Mouse (Mus musculus) heart, postnatal 36 days (tissue): ENCODE results near the gene Usp6nl. TPM values are rescaled to one million over a fixed set of nuclear protein-coding genes. Genes with fewer than 3 reads are reported as not detected.

Experiments used
- DNase-seq, 2 experiments: peaks; one replicate each; pipeline ENCODE4 v3.0.0; 2021 to 2022
- intact Hi-C: fragments of 180-260 bp; cut with DNase I; formaldehyde crosslinking; loops from one replicate; pipeline ENCODE4 v1.15.1; 2025
- total RNA-seq, 2 experiments: library from RNA; stranded (reverse); gene quantifications; 2 replicates each; pipeline ENCODE4 v1.2.3; 2021

The Usp6nl gene
- total RNA-seq, 2 experiments from 2014 or later = 5.5 to 6.5 TPM

DNA sequence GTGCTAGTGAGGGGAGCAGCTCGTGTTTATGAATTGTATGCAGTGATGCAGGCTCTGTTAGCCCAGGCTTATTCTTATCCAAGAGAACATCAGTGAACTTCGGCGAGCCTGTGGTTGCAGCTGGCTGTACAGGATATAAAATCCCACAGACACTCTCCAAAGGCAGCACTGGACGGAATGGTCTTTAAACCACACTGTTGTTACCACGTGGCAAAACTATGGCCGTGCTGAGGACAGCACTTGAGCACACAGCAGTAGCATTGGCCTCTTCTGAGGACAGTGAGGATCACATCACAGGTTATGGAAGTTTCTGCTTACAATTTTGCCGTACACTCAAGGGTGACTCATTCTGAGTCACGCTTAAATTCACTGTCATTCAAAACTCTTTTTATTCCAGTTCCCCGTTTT is 44.1 kb downstream of the Usp6nl start:
- DNase-seq = no peak
- intact Hi-C loops = no loop called here

DNA sequence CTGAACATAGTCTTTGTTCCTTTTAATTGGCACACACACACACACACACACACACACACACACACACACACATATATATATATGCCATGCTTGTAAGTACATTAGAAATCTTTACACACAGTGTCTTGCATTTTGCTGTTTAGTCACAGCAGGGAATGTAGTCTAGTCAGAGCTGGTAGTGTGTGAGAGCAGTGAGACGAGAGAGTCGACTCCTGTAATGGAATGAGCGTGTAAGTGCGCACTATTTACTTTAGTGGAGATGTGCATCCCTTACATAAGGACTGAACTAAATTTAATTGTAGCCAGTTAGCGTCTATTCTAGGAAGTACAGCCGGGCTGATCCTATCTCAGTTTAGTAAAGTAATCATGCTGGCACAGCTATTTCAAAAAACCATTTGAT is 44.5 kb downstream of the Usp6nl start:
- intact Hi-C loops = no loop called here
- DNase-seq = no peak

DNA sequence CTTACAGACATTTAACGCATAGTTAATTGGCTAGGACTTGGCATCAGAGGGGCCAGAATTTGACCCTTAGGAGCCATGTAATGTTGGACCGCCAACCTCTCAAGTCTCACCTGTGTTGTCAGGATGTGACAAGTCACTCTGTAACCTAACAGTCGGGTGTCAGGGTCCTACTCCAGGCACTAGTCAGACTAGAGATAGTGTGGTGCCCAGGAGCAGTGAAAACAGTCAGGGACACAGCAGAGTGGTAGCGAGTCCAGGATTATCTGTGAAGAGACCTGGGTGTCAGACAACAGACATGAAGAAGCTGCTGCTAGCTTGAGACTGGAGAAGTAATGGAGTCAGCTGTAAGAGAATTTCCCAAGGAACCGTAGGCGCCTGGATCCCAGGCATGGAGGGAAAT is 45.0 kb downstream of the Usp6nl start:
- DNase-seq = no peak
- intact Hi-C loops = no loop called here

DNA sequence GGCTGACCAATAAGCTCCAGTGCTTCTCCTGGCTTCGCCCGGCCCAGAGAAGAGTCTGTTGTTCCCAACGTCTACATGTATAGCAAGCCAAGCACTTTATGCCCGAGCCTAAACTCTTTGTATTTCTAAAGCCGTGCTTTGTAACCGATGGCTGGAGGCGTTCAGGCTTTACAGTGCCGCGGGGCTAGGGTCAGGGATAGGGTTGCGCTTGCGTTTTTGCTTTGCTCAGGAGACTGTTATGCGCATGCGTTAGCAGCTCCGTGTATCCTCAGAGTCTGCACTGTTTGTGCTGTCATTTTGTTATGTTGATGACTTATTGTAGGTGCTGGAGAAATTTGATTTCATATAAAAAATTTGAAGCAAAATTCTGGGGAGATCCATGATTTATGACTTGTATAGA is 51.7 kb downstream of the Usp6nl start:
- intact Hi-C loops = no loop called here
- no peak for DNase-seq

DNA sequence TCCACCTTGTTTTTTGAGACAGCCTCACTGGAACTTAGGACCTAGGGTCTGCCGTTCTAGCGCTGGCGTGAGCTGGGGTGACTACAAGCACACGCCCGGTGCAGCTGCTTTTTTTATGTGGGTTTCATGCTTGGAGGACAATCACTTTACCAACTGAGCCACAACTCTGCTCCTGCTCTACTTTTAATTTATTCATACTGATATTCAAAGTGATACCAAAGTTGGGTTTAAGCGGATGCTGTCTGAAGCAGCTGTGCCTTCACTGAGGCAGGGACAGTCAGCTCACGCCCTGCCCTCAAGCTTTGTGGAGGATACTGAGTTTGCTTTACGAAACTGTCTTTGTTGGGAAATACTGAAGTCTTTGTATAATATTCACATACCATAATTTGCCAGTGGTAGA is 53.6 kb downstream of the Usp6nl start:
- no peak for DNase-seq
- intact Hi-C loops = no loop called here

DNA sequence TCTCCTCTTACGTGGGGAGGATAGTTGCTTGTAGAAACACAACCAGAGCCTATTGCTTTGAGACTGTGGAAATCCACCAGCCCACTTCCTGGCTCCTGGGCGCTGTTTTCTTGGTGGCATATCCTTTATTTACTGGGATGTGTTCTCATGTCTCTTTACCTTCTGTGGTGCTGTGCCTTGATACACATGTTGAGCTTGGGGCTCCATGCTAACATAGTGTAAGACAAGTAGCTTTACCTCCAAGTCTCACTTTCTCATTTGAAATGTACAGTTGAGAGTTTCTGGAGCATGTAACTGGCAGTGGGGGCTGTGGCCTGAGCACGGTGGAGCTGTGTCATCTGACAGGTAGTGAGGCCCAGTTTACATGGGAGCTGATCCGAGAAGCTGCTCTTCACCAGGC is 54.5 kb downstream of the Usp6nl start:
- intact Hi-C loops = no loop called here
- no peak for DNase-seq

DNA sequence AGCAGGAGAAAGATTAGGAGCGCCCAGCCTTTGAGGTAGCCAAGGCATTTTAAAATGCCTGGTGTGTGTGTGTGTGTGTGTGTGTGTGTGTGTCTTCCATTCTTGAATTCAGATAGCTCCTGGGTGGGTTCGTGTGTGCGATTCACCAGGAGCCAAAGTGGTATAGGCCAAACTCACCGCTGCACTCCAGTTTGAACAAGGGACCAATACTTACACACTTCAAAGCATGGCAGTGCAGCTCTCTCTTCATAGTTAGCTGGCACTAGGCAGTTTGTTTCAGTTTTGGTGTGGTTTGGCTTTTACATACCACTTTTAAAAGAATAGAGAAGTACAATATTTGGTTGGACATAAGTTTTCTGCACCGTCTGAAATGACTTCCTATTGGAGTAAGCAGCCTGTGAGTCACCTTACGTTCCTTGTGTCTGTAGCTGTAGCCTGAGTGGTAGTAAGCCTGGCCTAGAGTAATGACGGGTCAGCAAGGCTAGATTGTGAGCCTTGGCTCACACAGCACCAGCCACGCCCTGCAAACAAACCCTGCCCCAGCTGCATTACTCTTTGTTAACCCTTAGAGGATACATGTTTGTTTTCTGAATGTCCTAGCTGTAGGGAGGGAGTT is 56.2 kb downstream of the Usp6nl start:
- intact Hi-C loops = no loop called here
- DNase-seq = no peak

DNA sequence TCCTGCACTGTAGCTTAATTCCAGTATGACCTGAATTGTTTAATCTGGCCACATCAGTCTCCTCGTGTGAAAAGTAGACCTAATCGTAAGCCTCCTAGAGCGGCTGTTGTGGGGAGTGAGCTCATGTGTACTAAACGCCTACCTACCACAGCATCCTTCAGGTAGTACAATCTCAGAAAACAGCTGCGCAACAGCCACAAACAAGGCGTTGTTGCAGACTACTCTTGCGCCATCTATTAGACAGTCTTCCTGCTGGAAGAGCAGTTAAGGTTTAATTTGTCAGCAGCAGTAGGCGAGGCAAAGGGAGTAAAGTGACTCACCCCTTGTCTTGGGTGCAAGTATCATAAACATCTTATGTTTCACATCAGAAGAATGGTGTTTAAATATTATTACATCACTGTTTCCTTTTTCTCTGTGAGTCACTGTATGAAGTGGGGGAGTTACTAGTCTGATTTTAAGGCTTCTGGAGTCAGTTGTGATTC is 57.3 kb downstream of the Usp6nl start:
- no peak for DNase-seq
- intact Hi-C loops = no loop called here

DNA sequence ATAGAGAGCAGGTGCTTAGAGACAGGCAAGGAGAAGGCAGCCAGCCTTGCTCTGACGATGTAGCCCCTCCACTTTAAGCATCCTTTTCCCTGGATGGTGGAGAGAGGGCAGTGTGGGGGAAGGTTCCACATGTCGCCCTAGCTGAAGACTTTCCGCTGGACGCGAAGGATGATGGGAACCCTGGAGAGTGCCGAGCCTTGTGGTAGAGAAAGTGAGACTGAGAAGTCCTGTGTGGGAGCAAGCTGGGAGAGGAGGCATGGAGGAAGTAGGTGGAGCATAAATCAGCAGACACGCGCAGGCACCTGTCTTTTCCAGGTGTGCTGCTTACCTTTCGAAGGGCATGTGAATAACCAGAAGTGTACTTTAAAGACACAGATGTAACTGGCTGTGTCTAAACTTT is 57.9 kb downstream of the Usp6nl start:
- DNase-seq = no peak
- intact Hi-C loops = no loop called here

DNA sequence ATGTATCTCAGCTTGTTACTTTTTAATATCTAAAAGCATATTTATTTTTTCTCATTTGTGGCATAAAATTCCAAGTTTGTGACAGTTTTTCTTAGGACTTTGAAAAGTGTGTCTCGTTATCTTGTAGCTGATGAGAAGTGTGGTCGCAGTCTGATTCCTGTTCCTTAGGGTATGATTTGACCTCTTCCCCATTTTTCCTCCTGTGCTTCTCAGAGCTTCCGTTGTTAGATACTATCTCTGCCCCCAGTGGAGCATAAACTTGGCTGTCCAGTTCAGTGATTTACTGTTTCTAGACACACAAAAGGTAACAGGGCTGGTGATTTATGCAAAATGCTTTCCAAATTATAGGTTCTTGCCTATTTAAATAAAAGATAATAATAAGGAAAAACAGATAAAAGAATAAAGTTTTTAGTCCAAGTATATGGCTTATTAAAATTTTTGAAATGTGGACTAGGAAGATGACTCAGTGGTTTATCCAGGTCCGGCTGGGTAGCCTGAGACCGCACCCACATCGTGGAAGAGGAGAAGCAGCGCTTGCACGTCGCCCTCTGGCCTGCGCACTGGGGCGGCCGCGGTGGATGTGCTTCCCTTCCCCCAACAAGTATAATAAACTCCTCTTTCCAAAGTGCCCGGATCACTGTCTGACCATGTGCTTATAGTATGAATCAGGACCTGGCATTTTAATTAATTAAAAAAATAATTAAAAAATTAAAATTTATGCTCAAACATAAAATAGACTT is 62.1 kb downstream of the Usp6nl start:
- no peak for DNase-seq
- intact Hi-C loops = no loop called here

DNA sequence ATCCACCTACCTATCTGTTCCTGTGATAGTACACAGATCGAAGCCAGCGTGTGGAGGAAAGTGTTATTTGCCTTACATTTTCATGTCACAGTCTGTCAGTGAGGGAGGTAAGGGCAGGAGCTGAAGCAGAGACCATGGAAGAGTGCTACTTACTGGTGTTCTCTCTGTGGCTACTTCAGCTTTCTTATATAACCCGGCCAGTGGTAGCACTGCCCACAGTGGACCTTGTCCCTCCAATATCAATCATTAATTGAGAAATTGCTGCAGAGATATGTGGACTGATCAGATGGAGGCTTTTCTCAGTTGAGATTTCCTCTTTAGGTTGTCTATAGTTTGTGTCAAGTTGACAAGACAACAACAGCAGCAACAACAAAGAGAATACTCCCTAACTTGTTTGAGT is 66.7 kb downstream of the Usp6nl start:
- intact Hi-C loops = no loop called here
- no peak for DNase-seq

DNA sequence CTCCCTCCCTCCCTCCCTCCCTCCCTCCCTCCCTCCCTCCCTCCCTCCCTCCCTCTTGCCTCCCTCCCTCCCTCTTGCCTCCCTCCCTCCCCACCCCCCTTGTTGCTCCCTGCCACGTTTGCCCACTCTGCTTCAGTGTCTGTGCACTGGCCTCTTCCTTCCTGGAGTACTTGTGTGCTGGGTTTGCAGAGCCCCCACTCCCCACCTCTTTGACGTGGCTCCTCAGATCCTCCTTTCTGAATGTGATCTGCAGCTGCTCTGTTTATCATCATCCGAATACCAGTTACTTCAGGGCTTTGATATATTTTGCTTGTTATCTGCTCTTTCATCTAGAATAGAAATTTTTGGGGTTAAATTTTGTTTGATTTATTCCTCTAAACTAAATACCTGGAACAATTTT is 68.8 kb downstream of the Usp6nl start:
- no peak for DNase-seq
- intact Hi-C loops = no loop called here

DNA sequence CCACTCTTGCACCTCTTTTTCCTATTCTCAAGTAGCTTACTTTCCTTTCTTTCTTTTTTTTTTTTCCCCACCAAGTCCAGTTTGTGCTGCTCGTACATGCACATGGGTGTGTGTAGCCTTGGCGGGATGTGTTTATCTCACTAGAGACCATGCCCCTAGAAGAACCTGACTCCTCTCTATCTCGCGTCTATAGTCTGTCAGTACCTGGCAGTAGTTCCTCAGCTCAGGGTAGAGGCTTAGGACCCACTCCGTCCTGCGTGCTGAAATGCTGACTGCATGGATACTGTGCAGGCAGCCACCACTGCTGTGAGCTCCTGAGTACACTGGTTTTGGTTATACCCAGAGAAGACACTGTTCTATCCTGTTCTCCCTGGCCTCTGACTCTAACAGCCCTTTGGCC is 69.5 kb downstream of the Usp6nl start:
- intact Hi-C loops = no loop called here
- DNase-seq = no peak

DNA sequence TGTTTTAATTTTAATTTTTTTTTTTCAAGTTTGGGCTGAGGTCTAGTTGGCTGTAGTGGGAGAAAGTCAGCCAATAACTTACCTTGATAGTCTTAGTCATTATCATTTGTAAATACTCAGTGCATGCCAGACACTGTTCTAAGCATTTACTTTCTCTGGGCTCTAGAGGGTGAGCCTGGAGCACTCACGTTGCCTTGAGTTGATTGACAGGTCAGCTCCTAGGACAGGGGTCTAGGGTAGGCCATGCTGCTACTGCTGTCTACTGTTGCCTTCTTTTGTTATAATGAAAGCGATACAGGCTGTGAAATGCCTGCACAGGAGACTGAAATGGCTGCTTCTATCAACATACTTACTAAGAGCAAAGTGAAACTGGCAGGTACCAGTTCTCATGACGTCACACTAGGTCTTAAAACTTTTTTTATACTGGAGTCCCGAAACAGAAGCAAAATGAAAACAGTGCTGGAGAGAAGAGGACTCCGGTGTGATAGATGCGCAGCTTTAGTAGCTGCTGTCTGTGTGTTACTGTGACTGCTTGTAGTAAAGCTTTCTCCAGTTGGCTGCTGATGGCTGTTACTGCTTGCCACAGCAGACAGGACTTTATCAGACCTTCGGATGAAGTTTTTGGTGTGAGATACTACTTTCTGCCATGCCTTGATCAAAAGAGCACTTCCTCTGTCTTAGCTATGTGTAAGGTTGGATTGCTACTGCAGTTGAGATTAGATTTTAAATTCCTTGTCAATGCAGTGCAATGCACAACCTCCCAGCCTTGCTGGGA is 73.6 kb downstream of the Usp6nl start:
- intact Hi-C loops = no loop called here
- DNase-seq = no peak

DNA sequence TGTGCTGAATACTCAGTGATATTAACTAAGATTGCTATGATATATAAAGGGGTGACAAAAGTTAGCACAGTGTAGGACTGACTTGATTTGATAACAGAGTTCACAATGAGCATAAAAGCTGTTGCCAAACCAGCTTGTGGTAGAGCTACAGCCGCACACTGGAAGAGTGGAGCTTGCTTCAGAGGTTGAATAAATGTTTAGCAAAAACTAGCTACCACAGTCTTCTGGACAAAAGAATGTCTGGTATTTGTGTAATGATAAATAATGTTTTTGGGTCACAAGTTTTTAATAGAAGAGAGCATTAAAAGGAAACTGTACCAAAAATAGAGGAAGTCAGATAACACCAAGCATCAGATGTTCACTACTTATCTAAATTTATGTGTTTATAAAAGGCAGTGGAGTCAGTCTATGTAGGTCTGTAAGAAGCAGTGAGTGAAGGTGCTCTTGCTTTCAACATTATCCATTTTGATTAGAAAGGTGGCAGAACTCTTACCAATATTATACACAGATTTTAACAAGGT is 74.2 kb downstream of the Usp6nl start:
- no peak for DNase-seq
- intact Hi-C loops = no loop called here

DNA sequence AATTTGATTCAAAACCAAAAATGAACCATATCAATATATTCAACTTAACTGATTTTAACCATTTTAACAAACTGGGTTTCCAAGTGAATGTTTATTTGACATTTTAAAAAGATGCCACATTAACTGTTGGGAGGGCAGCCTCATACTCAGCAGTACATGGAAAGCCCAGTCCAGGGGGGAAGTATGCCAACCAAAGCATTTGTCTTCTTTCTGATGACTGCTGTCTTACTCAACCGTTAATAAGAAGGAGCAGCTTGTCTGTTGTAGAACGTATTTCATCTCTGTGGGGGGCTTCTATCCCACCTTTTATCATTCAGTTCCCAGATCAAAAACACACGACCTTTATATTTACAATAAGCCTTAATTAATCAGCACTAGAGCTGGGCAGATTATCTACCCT is 74.7 kb downstream of the Usp6nl start:
- intact Hi-C loops = no loop called here
- no peak for DNase-seq

DNA sequence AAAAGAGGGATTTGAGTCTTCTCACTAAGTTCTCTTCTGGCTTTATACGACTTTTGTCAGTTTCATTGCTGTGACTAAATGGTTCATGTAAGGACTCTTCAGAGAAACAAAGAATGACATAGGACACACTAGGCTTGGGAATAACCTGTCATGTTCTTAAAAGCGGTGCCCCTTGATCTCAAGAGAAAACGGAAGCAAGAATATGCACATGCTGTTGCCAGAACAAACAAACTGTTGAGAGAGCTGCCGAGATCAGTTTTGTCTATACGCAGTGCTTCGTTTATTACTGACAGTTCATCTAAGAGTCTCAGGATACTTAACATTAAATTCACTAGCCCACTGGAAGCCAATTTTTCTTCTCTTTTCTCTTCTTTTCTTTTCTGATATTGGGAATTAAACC is 76.4 kb downstream of the Usp6nl start:
- DNase-seq = no peak

DNA sequence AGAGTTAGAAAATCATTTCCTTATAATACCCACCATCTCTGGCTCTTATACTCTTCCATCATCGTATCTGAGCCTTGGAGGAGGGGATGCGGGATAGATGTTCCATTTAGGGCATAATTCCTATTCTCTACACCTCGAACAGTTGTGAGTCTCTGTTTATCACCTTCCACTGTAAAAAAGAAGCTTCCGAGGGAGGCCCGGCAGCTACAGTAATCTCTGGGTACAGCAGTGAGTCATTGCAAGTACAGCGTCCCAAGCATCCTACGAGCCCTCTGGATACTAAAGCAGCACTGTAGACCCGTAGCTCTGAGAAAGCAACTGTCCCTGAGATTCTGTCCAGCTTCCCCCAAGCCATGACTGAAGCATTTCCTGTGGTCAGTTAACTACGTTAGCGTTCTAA is 78.6 kb downstream of the Usp6nl start:
- no peak for DNase-seq
- intact Hi-C loops = loop anchor here (5.0 kb wide), 1 partner anchor 79 kb away; the partner anchor contains the start of gene Usp6nl

More for the DNA sequence above, 76.4 kb downstream of the Usp6nl start:
- intact Hi-C loops = no loop called here

DNA sequence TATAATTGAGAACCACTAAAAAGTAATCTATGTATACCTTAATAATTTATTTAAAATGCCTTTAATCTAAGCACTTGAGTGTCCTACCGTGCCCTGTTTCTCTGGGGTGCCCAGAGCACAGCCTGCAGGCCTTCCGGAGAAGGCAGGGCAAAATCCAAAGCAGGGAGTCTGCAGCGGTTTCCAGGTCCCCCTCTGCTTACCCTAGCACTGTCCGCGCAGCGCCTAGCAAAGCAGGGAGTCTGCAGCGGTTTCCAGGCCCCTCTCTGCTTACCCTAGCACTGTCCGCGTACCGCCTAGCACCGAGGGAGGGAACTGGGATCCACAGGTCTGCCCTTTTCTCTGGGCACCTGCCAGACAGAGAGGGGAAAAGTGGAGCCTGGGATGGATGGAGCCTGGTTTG is 80.9 kb downstream of the Usp6nl start:
- DNase-seq = no peak
- intact Hi-C loops = loop anchor here (5.0 kb wide), 1 partner anchor 81 kb away; the partner anchor contains the start of gene Usp6nl

DNA sequence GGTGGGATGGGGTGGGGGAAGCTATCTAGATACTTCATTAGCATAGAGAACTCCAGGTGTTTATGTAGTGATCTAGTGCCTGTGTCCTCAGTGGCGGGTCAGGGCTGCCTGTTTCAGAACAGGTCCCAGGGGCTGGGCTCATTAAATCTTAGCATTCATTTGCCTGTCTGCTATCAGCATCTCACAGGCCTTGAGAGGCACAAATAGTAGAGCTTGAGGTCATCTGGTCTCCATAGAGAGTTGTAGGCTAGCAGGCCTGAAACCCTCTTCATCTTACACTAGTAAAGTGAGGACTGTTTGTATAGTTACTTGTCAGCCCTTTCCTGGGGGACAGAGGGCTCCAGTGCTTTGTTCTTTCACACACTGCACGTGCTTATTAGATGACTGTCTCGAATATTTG is 81.5 kb downstream of the Usp6nl start:
- intact Hi-C loops = loop anchor here (5.0 kb wide), 1 partner anchor 82 kb away; the partner anchor contains the start of gene Usp6nl
- DNase-seq = no peak

DNA sequence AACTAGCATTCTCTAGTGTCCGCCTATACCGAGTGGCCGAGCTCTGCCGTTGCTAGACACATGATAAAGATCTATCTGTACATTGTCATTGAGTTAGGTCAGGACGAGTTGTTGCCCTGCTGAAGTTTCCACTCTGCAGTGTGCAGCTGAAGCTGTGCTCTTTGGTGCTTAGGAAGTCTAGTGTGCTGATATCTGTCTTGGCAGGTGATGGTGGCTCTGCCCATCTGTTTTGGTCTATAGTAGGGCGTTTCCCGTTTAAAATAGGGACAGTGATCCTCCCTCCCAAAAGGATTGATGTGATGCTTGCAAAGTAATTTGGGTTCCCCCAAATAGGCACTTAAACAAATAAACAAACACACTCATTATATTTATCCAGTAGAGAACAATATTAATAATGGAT is 82.2 kb downstream of the Usp6nl start:
- no peak for DNase-seq
- intact Hi-C loops = loop anchor here (1.0 to 5.0 kb wide), 3 partner anchors 82 to 211 kb away; partner anchors contain the start of gene Usp6nl
